Mouse (Mus musculus) kidney, adult 11 months (tissue): ENCODE data around the gene Gapdh.
"Not testable (repeated sequence)": the region's sequence is repeated elsewhere in the genome, so short reads cannot be mapped to it uniquely, and the experiment has no call there.

Experiments used
- DNase-seq: peaks from one replicate; pipeline ENCODE4 v3.0.0; 2022

Gene Gapdh

GRCm38 (mm10) chr6:125166861-125167650 lies 789 bp upstream of the Gapdh start:
- peak; percentile 48 for DNase-seq

GRCm38 (mm10) chr6:125165328-125165891 lies 857 bp downstream of the Gapdh start:
- peak; percentile 98 for DNase-seq

GRCm38 (mm10) chr6:125164672-125165327 lies 1.5 kb downstream of the Gapdh start:
- DNase-seq = peak; percentile 71

GRCm38 (mm10) chr6:125163801-125164657 lies 2.2 kb downstream of the Gapdh start:
- DNase-seq = peak; percentile 92

- DNase-seq = not testable (repeated sequence)
These were observed 3.5 kb downstream of the Gapdh start for GRCm38 (mm10) chr6:125162615-125163305.

- DNase-seq = peak; percentile 54
These were observed 4.3 kb downstream of the Gapdh start for GRCm38 (mm10) chr6:125161971-125162370.

- peak; percentile 81 for DNase-seq
These were observed 5.2 kb downstream of the Gapdh start for GRCm38 (mm10) chr6:125160854-125161760.

GRCm38 (mm10) chr6:125160558-125160853 lies 5.8 kb downstream of the Gapdh start:
- DNase-seq = no peak

GRCm38 (mm10) chr6:125159773-125160557 lies 6.3 kb downstream of the Gapdh start:
- DNase-seq = no peak

- no peak for DNase-seq
These were observed 7.2 kb downstream of the Gapdh start for GRCm38 (mm10) chr6:125158944-125159492.

GRCm38 (mm10) chr6:125156903-125157614 lies 9.2 kb downstream of the Gapdh start:
- DNase-seq = peak; percentile 33

GRCm38 (mm10) chr6:125156491-125156890 lies 9.8 kb downstream of the Gapdh start:
- no peak for DNase-seq

- no peak for DNase-seq
These were observed 11.0 kb downstream of the Gapdh start for GRCm38 (mm10) chr6:125155262-125155661.

- DNase-seq = no peak
These were observed 11.7 kb downstream of the Gapdh start for GRCm38 (mm10) chr6:125154550-125154949.

GRCm38 (mm10) chr6:125153682-125154081 lies 12.6 kb downstream of the Gapdh start:
- no peak for DNase-seq

- DNase-seq = no peak
These were observed 13.3 kb downstream of the Gapdh start for GRCm38 (mm10) chr6:125153018-125153389.

GRCm38 (mm10) chr6:125152212-125153017 lies 13.9 kb downstream of the Gapdh start:
- DNase-seq = no peak

- DNase-seq = no peak
These were observed 16.7 kb downstream of the Gapdh start for GRCm38 (mm10) chr6:125149569-125149950.
